Mouse (Mus musculus) liver, postnatal 0 days (tissue): ENCODE results near the gene Clpb.

Source experiments
- CTCF ChIP-seq: sonication (generic); IDR thresholded peaks from 2 replicates; pipeline ENCODE4 v1.5.1; 2016; ENCODE audit warnings: antibody characterized with exemption, low read depth
- EP300 ChIP-seq: IDR thresholded peaks from 2 replicates; pipeline ENCODE4 v1.6.1; 2016; ENCODE audit warnings: antibody characterized with exemption, low read depth, mild to moderate bottlenecking

GRCm38 (mm10) chr7:101636056-101636455 is 27.4 kb upstream of the Clpb start:
- TF ChIP-seq CTCF, result no peak
- no peak for TF ChIP-seq EP300
